11 mouse cellular contexts compared by ENCODE assay signal in genomic region chr4:123080791-123081190, GRCm38 (mm10). TPM values are rescaled to one million over a fixed set of nuclear protein-coding genes. Genes with fewer than 3 reads are reported as not detected.
A peak's percentile ranks its signal among the peaks of the same experiment; 100 is the strongest.
DNase-seq lines count a peak whose midpoint lies in the region; ATAC-seq lines count a peak whose summit lies in the region.
"Had no signal": no experiment of that assay in that cellular context is flagged by ENCODE, and none has a peak within 500 bp of the region (broad histone marks: within the 10 kb centered on the region; RNA-seq: fewer than 3 reads in every experiment).

No protein-coding gene starts in this region.

- H3K27me3 ChIP-seq in midbrain, embryonic 13.5 days, result no peaks in the 10 kb centered on the region
- H3K27me3 ChIP-seq in hindbrain, embryonic 16.5 days (replicated peaks; ENCODE audit: control insufficient read depth, insufficient read depth, low read length), result no peaks in the 10 kb centered on the region
- H3K27me3 ChIP-seq: limb, embryonic 13.5 days had no signal

- peak; percentile 17 for DNase-seq in adrenal gland, postnatal 14 days
- no peak for DNase-seq in adrenal gland, adult (ENCODE audit: inconsistent age in 2 of 2, low spot score in 1 of 2)
- DNase-seq in thymus, postnatal 4 days, result peak; percentile 20
- no peak for DNase-seq in thymus, postnatal 10 days (ENCODE audit: low spot score in 2 of 2)
- peak; percentile 70 for DNase-seq in ovary, postnatal 14 days (ENCODE audit: low spot score)
- DNase-seq in urinary bladder, postnatal 4 days (ENCODE audit: low spot score in 2 of 2), result peak; percentile 51 to 82

- no peak for ATAC-seq in midbrain, embryonic 13.5 days
- no peak for ATAC-seq in hindbrain, embryonic 16.5 days

- no peak overlapping the region for H3K9ac ChIP-seq in midbrain, embryonic 13.5 days (replicated peaks)
- no peak overlapping the region for H3K9ac ChIP-seq in hindbrain, embryonic 16.5 days (ENCODE audit: low read depth, low read length)
- H3K9ac ChIP-seq: limb, embryonic 13.5 days had no signal

- H3K9me3 ChIP-seq in midbrain, embryonic 13.5 days, result peaks cover 3% of the 10 kb centered on the region; the same call in 1 of the 2 replicates
- H3K9me3 ChIP-seq in hindbrain, embryonic 16.5 days (ENCODE audit: control insufficient read depth, low read length), result no peaks in the 10 kb centered on the region

- WGBS in midbrain, embryonic 13.5 days, result 42% methylated on average over 13 of the region's 13 CpGs
- WGBS in hindbrain, embryonic 16.5 days, result 35% methylated on average over 13 of the region's 13 CpGs

- H3K36me3 ChIP-seq in midbrain, embryonic 13.5 days, result no peaks in the 10 kb centered on the region
- H3K36me3 ChIP-seq in hindbrain, embryonic 16.5 days (ENCODE audit: control insufficient read depth, insufficient read depth, low read length), result no peaks in the 10 kb centered on the region
- H3K36me3 ChIP-seq: limb, embryonic 13.5 days had no signal

- H3K4me1 ChIP-seq in midbrain, embryonic 13.5 days (replicated peaks), result 0 out of 2 replicates have a peak, but pooled peaks cover 5% of the 10 kb centered on the region
- no peaks in the 10 kb centered on the region for H3K4me1 ChIP-seq in hindbrain, embryonic 16.5 days (ENCODE audit: control insufficient read depth, insufficient read depth, low read depth, low read length)

- no peak overlapping the region for H3K27ac ChIP-seq in midbrain, embryonic 13.5 days
- no peak overlapping the region for H3K27ac ChIP-seq in hindbrain, embryonic 16.5 days (ENCODE audit: low read depth, low read length)
- H3K27ac ChIP-seq: heart, adult 2 months; limb, embryonic 13.5 days had no signal

- no peak overlapping the region for H3K4me2 ChIP-seq in midbrain, embryonic 13.5 days (replicated peaks)
- H3K4me2 ChIP-seq in hindbrain, embryonic 16.5 days (ENCODE audit: low read length), result no peak overlapping the region
- H3K4me2 ChIP-seq: limb, embryonic 13.5 days had no signal

- H3K4me3 ChIP-seq in midbrain, embryonic 13.5 days (replicated peaks), result no peak overlapping the region
- no peak overlapping the region for H3K4me3 ChIP-seq in hindbrain, embryonic 16.5 days (ENCODE audit: low read length)
- H3K4me3 ChIP-seq: heart, adult 2 months; limb, embryonic 13.5 days had no signal

RNA-seq across cellular contexts. Expression of gene Bmp8b, which starts 24.2 kb away (rescaled TPM):
- not detected in 2 replicates for total RNA-seq in adrenal gland, postnatal 14 days (2021)
- polyA plus RNA-seq in midbrain, embryonic 13.5 days (2015; fragmentation: Nextera tagmentation; extraction: Ambion mirVana), result 0.13 and 0.14 TPM in 2 replicates
- polyA plus RNA-seq in hindbrain, embryonic 16.5 days (2015; fragmentation: Nextera tagmentation; extraction: Ambion mirVana), result 0.56 and 0.58 TPM in 2 replicates
- total RNA-seq: heart, adult 2 months; neutrophil, adult 5-6 weeks had no signal
- polyA plus RNA-seq: heart, adult 2 months had no signal

RNA-seq across cellular contexts. Expression of gene Oxct2b, which starts 35.3 kb away (rescaled TPM):
- not detected in 2 replicates for total RNA-seq in adrenal gland, postnatal 14 days (2021)
- 0.11 and 0.14 TPM in 2 replicates for polyA plus RNA-seq in midbrain, embryonic 13.5 days (2015; fragmentation: Nextera tagmentation; extraction: Ambion mirVana)
- 0.59 and 0.81 TPM in 2 replicates for polyA plus RNA-seq in hindbrain, embryonic 16.5 days (2015; fragmentation: Nextera tagmentation; extraction: Ambion mirVana)
- total RNA-seq: heart, adult 2 months; neutrophil, adult 5-6 weeks had no signal

RNA-seq across cellular contexts. Expression of gene Ppie, which starts 59.0 kb away (rescaled TPM):
- total RNA-seq in adrenal gland, postnatal 14 days (2021), result 41.4 and 43.1 TPM in 2 replicates
- 74.2 and 77.2 TPM in 2 replicates for polyA plus RNA-seq in midbrain, embryonic 13.5 days (2015; fragmentation: Nextera tagmentation; extraction: Ambion mirVana)
- 53.4 and 54.2 TPM in 2 replicates for polyA plus RNA-seq in hindbrain, embryonic 16.5 days (2015; fragmentation: Nextera tagmentation; extraction: Ambion mirVana)

Comparison
In these comparisons a context has a peak if more than half of its experiments do, and no peak if none do; other contexts are left out.
1. DNase-seq: peak in adrenal gland, postnatal 14 days (single experiment), thymus, postnatal 4 days (single experiment), ovary, postnatal 14 days (single experiment) and urinary bladder, postnatal 4 days (2 of 2); none in adrenal gland, adult (0 of 2) and thymus, postnatal 10 days (0 of 2).